ENCODE assay signal across 8 mouse cellular contexts in genomic region chr4:136892811-136893210, GRCm38 (mm10). TPM values are rescaled to one million over a fixed set of nuclear protein-coding genes. Genes with fewer than 3 reads are reported as not detected.
DNase-seq lines count a peak whose midpoint lies in the region; ATAC-seq and TF ChIP-seq lines count a peak whose summit lies in the region.

Gene C1qc (minus strand): TSS chr4:136893065.

- H3K27me3 ChIP-seq in embryonic facial prominence, embryonic 11.5 days (ENCODE audit: control insufficient read depth, insufficient read depth, low read length), result peaks cover 12% of the 10 kb centered on the region
- peaks cover 66% of the 10 kb centered on the region for H3K27me3 ChIP-seq in embryonic facial prominence, embryonic 10.5 days (replicated peaks; ENCODE audit: low read depth, poor library complexity, severe bottlenecking)
- H3K27me3 ChIP-seq in testis, adult 2 months (ENCODE audit: control insufficient read depth, insufficient read depth, low read length), result no peaks in the 10 kb centered on the region
- peaks cover 68% of the 10 kb centered on the region for H3K27me3 ChIP-seq in hindbrain, embryonic 12.5 days
- H3K27me3 ChIP-seq in limb, embryonic 15.5 days, result peaks cover 48% of the 10 kb centered on the region

- no peaks in the 10 kb centered on the region for H3K36me3 ChIP-seq in embryonic facial prominence, embryonic 11.5 days (replicated peaks; ENCODE audit: control insufficient read depth, insufficient read depth, low read depth, low read length)
- no peaks in the 10 kb centered on the region for H3K36me3 ChIP-seq in embryonic facial prominence, embryonic 10.5 days (replicated peaks)
- no peaks in the 10 kb centered on the region for H3K36me3 ChIP-seq in testis, adult 2 months (ENCODE audit: control insufficient read depth, insufficient read depth, low read length)
- H3K36me3 ChIP-seq in hindbrain, embryonic 12.5 days, result no peaks in the 10 kb centered on the region
- H3K36me3 ChIP-seq in limb, embryonic 15.5 days, result no peaks in the 10 kb centered on the region

- no peak within 1 kb of the TSS for H3K9ac ChIP-seq in embryonic facial prominence, embryonic 11.5 days (replicated peaks; ENCODE audit: low read length)
- peak within 1 kb of the TSS; percentile 9; the same call in 1 of the 2 replicates for H3K9ac ChIP-seq in hindbrain, embryonic 12.5 days
- H3K9ac ChIP-seq in limb, embryonic 15.5 days, result no peak within 1 kb of the TSS

- no peak within 1 kb of the TSS for H3K4me3 ChIP-seq in embryonic facial prominence, embryonic 11.5 days (ENCODE audit: low read depth, low read length)
- H3K4me3 ChIP-seq in embryonic facial prominence, embryonic 10.5 days, result no peak within 1 kb of the TSS
- peak within 1 kb of the TSS; percentile 14 for H3K4me3 ChIP-seq in testis, adult 2 months (ENCODE audit: control insufficient read depth, low read depth, low read length)
- no peak within 1 kb of the TSS for H3K4me3 ChIP-seq in hindbrain, embryonic 12.5 days
- H3K4me3 ChIP-seq in limb, embryonic 15.5 days, result no peak within 1 kb of the TSS

- no peaks in the 10 kb centered on the region for H3K9me3 ChIP-seq in embryonic facial prominence, embryonic 11.5 days (replicated peaks; ENCODE audit: control insufficient read depth, low read length)
- no peaks in the 10 kb centered on the region for H3K9me3 ChIP-seq in embryonic facial prominence, embryonic 10.5 days
- no peaks in the 10 kb centered on the region for H3K9me3 ChIP-seq in hindbrain, embryonic 12.5 days (replicated peaks)
- no peaks in the 10 kb centered on the region for H3K9me3 ChIP-seq in limb, embryonic 15.5 days

- no peak for TF ChIP-seq CTCF in testis, adult 2 months (IDR thresholded peaks at IDR 0.05; ENCODE audit: control insufficient read depth, insufficient read depth, insufficient replicate concordance, low read depth, low read length)

- ATAC-seq in embryonic facial prominence, embryonic 11.5 days (replicated peaks; ENCODE audit: insufficient number of reproducible peaks, low FRiP score, low TSS enrichment, low read depth), result no peak
- no peak for ATAC-seq in hindbrain, embryonic 12.5 days (ENCODE audit: low FRiP score)
- no peak for ATAC-seq in limb, embryonic 15.5 days (ENCODE audit: insufficient number of reproducible peaks, low FRiP score, low TSS enrichment, low read depth)
- no peak for ATAC-seq in monocyte, adult 5-6 weeks (replicated peaks; ENCODE audit: insufficient number of reproducible peaks, low FRiP score, low TSS enrichment, poor library complexity, severe bottlenecking)

- no peak within 1 kb of the TSS for H3K4me2 ChIP-seq in embryonic facial prominence, embryonic 11.5 days (ENCODE audit: low read depth, low read length)
- no peak within 1 kb of the TSS for H3K4me2 ChIP-seq in hindbrain, embryonic 12.5 days (replicated peaks)
- no peak within 1 kb of the TSS for H3K4me2 ChIP-seq in limb, embryonic 15.5 days

- 0 out of 2 replicates have a peak, but pooled peaks cover 2% of the 10 kb centered on the region for H3K4me1 ChIP-seq in embryonic facial prominence, embryonic 11.5 days (ENCODE audit: control insufficient read depth, insufficient read depth, low read length)
- peaks cover 17% of the 10 kb centered on the region for H3K4me1 ChIP-seq in embryonic facial prominence, embryonic 10.5 days
- H3K4me1 ChIP-seq in testis, adult 2 months (ENCODE audit: control insufficient read depth, insufficient read depth, low read length), result no peaks in the 10 kb centered on the region; the same call in 1 of the 2 replicates
- H3K4me1 ChIP-seq in hindbrain, embryonic 12.5 days, result peaks cover 11% of the 10 kb centered on the region
- H3K4me1 ChIP-seq in limb, embryonic 15.5 days, result peaks cover 8% of the 10 kb centered on the region; the same call in 1 of the 2 replicates

- DNase-seq in embryonic facial prominence, embryonic 11.5 days (ENCODE audit: low spot score), result no peak
- DNase-seq in embryonic facial prominence, embryonic 10.5 days (ENCODE audit: low spot score), result no peak
- no peak for DNase-seq in testis, postnatal 10 days (ENCODE audit: low spot score)
- no peak for DNase-seq in urinary bladder, postnatal 10 days (ENCODE audit: low spot score)

- 57% methylated on average over 5 of the region's 5 CpGs for WGBS in embryonic facial prominence, embryonic 11.5 days
- WGBS in embryonic facial prominence, embryonic 10.5 days, result 55% methylated on average over 5 of the region's 5 CpGs
- WGBS in hindbrain, embryonic 12.5 days, result 59% methylated on average over 5 of the region's 5 CpGs
- WGBS in limb, embryonic 15.5 days, result 57% methylated on average over 5 of the region's 5 CpGs

- H3K27ac ChIP-seq in embryonic facial prominence, embryonic 11.5 days (replicated peaks; ENCODE audit: low read depth, low read length), result no peak within 1 kb of the TSS
- no peak within 1 kb of the TSS for H3K27ac ChIP-seq in embryonic facial prominence, embryonic 10.5 days (replicated peaks)
- no peak within 1 kb of the TSS for H3K27ac ChIP-seq in testis, adult 2 months (ENCODE audit: control insufficient read depth, insufficient read depth, low read depth, low read length)
- no peak within 1 kb of the TSS for H3K27ac ChIP-seq in hindbrain, embryonic 12.5 days
- H3K27ac ChIP-seq in limb, embryonic 15.5 days, result no peak within 1 kb of the TSS

- no peak for TF ChIP-seq POLR2A in testis, adult 2 months (IDR thresholded peaks at IDR 0.05; ENCODE audit: control insufficient read depth, low read depth, low read length)

RNA-seq across cellular contexts. Expression of gene C1qc, which starts in this region (rescaled TPM):
- 14.5 and 16.7 TPM in 2 replicates for polyA plus RNA-seq in embryonic facial prominence, embryonic 11.5 days (2014; fragmentation: Nextera tagmentation; extraction: Ambion mirVana)
- polyA plus RNA-seq in embryonic facial prominence, embryonic 10.5 days (2016; fragmentation: Nextera tagmentation; extraction: Ambion mirVana), result 5.6 and 7.2 TPM in 2 replicates
- polyA plus RNA-seq in testis, adult 2 months (2012; rRNA removed), result 8.9 and 10.9 TPM in 2 replicates
- 19.7 and 20.3 TPM in 2 replicates for polyA plus RNA-seq in hindbrain, embryonic 12.5 days (2016; fragmentation: Nextera tagmentation; extraction: Ambion mirVana)
- 34.8 and 47.1 TPM in 2 replicates for polyA plus RNA-seq in limb, embryonic 15.5 days (2015; fragmentation: Nextera tagmentation; extraction: Ambion mirVana)
- not detected in 3 replicates for total RNA-seq in monocyte, adult 5-6 weeks (2017)
